Mouse (Mus musculus) intestine, embryonic 15.5 days (tissue): ENCODE results near the gene Cbfa2t3. TPM values are rescaled to one million over a fixed set of nuclear protein-coding genes. Genes with fewer than 3 reads are reported as not detected.
"Not testable (repeated sequence)": the region's sequence is repeated elsewhere in the genome, so short reads cannot be mapped to it uniquely, and the experiment has no call there.

Experiments used
- ATAC-seq: fragments of 200-750 bp; cut with Nextera tagmentation; 2 replicates; pipeline ENCODE4 v1.8.0; 2017; ENCODE audit warnings: moderate TSS enrichment, moderate library complexity
- H3K27ac ChIP-seq: fragments of 300-500 bp; sonication (generic); 2 replicates; pipeline ENCODE4 v1.5.1; 2015; ENCODE audit warnings: mild to moderate bottlenecking, inconsistent platforms
- H3K27me3 ChIP-seq: fragments of 300-500 bp; sonication (generic); replicated peaks from 2 replicates; pipeline ENCODE4 v1.6.1; 2015; ENCODE audit warnings: inconsistent platforms
- H3K36me3 ChIP-seq: fragments of 300-500 bp; sonication (generic); 2 replicates; pipeline ENCODE4 v1.6.1; 2015; ENCODE audit warnings: inconsistent platforms
- H3K4me1 ChIP-seq: fragments of 300-500 bp; sonication (generic); replicated peaks from 2 replicates; pipeline ENCODE4 v1.6.1; 2015; ENCODE audit warnings: inconsistent platforms
- H3K4me2 ChIP-seq: fragments of 300-500 bp; sonication (generic); replicated peaks from 2 replicates; pipeline ENCODE4 v1.6.1; 2015; ENCODE audit warnings: mild to moderate bottlenecking, inconsistent platforms
- H3K4me3 ChIP-seq: fragments of 300-500 bp; sonication (generic); replicated peaks from 2 replicates; pipeline ENCODE4 v1.5.1; 2015; ENCODE audit warnings: inconsistent platforms
- H3K9ac ChIP-seq: fragments of 300-500 bp; sonication (generic); 2 replicates; pipeline ENCODE4 v1.6.1; 2015; ENCODE audit warnings: inconsistent platforms
- H3K9me3 ChIP-seq: fragments of 300-500 bp; sonication (generic); 2 replicates; pipeline ENCODE4 v1.6.1; 2016; ENCODE audit warnings: inconsistent platforms
- WGBS: fragments of 180-500 bp; shearing (Covaris S2); methylation state at CpG from one replicate; pipeline ENCODE4 v1.1.7; 2015; 5-methylcytosine and 5-hydroxymethylcytosine counted together
- polyA plus RNA-seq: library from polyadenylated mRNA; unstranded; fragments of >200 nt; fragmentation: Nextera tagmentation; extraction: Ambion mirVana; gene quantifications from 2 replicates; pipeline ENCODE4 v1.2.1, GENCODE M21; 2015

Cbfa2t3 gene
- polyA plus RNA-seq, 1 experiment from 2014 or later: 4.6 TPM

DNA sequence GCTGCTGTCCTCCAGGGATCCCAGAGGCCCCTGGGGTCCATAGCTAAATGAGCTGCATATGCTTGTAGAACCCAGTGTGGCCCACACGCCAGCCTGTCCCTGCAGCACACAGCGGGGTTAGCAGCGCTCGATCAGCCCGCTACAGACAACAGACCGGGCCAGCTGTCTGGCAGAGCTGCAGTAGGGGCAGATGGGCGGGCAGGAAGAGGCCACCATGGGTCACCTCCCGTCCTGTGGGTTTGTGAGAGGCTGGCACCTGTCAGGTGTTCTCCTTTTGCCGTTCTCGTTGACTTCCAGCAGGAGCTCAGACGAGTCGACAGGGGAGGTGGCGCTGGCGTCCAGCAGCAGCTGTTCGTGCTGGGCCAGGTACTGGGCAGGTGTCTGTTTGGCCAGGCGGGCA lies 60.3 kb downstream of the Cbfa2t3 start:
- H3K36me3 ChIP-seq: no peaks in the 10 kb centered on the region
- H3K9me3 ChIP-seq: no peaks in the 10 kb centered on the region
- ATAC-seq: no peak
- no peak overlapping the region for H3K4me3 ChIP-seq
- no peaks in the 10 kb centered on the region for H3K27me3 ChIP-seq
- H3K4me1 ChIP-seq: peaks cover 57% of the 10 kb centered on the region
- H3K27ac ChIP-seq: peak overlapping the region; percentile 51; the same call in 1 of the 2 replicates
- 69% methylated on average over 16 of the region's 16 CpGs for WGBS
- H3K4me2 ChIP-seq: no peak overlapping the region
- no peak overlapping the region for H3K9ac ChIP-seq

- 79% methylated on average over 9 of the region's 9 CpGs for WGBS
- H3K27ac ChIP-seq: no peak overlapping the region
Observed at GRCm38 (mm10) chr8:122637230-122637629, 61.7 kb downstream of the Cbfa2t3 start.

GRCm38 (mm10) chr8:122636803-122637175 lies 62.1 kb downstream of the Cbfa2t3 start:
- H3K4me3 ChIP-seq: no peak overlapping the region
- H3K4me2 ChIP-seq: peak overlapping the region; percentile 20
- H3K36me3 ChIP-seq: no peaks in the 10 kb centered on the region
- H3K9ac ChIP-seq: no peak overlapping the region
- peak overlapping the region; percentile 55; the same call in 1 of the 2 replicates for H3K27ac ChIP-seq
- H3K4me1 ChIP-seq: peaks cover 52% of the 10 kb centered on the region
- H3K27me3 ChIP-seq: no peaks in the 10 kb centered on the region
- 31% methylated on average over 9 of the region's 9 CpGs for WGBS
- ATAC-seq: peak; percentile 5; the same call in 1 of the 2 replicates
- H3K9me3 ChIP-seq: no peaks in the 10 kb centered on the region

More at GRCm38 (mm10) chr8:122637230-122637629, 61.7 kb downstream of the Cbfa2t3 start:
- no peak for ATAC-seq
- Histone ChIP-seq H3K27me3 (no peaks in the 10 kb centered on the region), H3K36me3 (no peaks in the 10 kb centered on the region), H3K4me1 (peaks cover 56% of the 10 kb centered on the region), H3K4me2 (no peak overlapping the region), H3K9ac (no peak overlapping the region), H3K4me3 (no peak overlapping the region), H3K9me3 (no peaks in the 10 kb centered on the region)

DNA sequence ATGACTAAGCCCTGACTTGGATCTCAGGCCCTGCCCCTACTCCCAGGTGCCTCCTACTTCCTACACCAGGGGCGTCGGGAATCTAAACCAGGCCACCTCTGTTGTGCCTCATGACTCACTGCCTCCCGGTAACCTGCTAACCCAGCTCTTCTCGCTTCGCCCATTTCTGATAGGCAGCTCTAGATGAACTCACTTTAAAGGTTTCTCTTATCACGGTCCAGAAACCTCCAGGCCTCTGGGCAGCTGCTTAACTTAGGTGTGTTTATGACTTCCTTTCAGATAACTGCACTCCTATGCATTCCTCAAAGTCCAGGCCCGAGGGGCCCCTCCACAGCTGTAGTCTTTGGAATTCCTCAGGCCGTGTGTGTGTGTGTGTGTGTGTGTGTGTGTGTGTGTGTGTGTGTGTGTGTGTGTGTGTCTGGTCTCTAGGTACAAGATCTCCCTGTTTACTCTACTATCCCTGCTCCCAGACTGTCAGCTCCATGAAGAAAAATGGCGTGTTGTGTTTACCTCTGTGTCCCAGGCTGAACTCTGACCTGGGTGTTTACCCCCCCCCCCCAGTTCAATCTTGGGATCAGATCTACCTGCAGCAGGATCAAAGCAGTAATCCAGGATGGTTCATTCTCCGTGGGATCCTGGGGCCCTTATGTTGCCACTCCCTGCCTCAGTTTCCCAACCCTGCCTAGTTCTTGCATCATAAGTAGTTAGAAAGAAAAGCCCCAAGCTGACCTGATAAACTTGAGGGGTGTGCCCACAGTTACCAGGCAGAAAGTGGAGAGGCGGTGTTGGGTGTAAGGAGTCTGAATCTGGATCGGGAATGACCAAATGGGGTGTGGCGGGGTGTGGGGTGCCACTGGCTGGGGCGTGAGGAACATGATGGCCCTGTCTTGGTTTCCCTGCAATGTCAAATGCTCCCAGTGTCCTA lies 62.8 kb downstream of the Cbfa2t3 start:
- WGBS: 28% methylated on average over 14 of the region's 14 CpGs
- no peaks in the 10 kb centered on the region for H3K36me3 ChIP-seq
- H3K4me1 ChIP-seq: peaks cover 46% of the 10 kb centered on the region
- no peak overlapping the region for H3K4me3 ChIP-seq
- no peaks in the 10 kb centered on the region for H3K27me3 ChIP-seq
- H3K27ac ChIP-seq: peak overlapping the region; percentile 81
- ATAC-seq: peak; percentile 94
- peak overlapping the region; percentile 20 for H3K4me2 ChIP-seq
- H3K9me3 ChIP-seq: no peaks in the 10 kb centered on the region
- no peak overlapping the region for H3K9ac ChIP-seq

DNA sequence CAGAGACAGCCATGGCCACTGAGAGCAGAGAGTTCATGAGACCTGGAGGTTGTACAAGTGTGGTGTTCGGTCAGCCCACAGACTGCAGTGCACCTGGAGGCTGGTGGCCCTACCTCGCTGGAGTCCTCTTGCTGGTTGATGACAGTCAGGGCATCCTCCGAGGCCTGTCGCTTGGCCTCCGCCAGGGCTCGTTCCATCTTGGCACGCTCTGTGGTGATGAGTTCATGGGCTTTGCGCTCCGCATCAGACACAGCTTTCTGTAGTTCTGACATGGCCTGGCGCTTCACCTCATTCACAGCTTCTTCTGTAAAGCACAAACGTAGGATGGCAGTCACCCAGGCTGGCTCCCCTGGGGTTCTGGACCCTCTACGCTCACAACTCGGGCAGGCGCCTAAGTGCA lies 65.7 kb downstream of the Cbfa2t3 start:
- no peak overlapping the region for H3K27ac ChIP-seq
- H3K9me3 ChIP-seq: no peaks in the 10 kb centered on the region
- H3K27me3 ChIP-seq: no peaks in the 10 kb centered on the region
- H3K4me1 ChIP-seq: peaks cover 17% of the 10 kb centered on the region
- no peak overlapping the region for H3K4me3 ChIP-seq
- 95% methylated on average over 14 of the region's 14 CpGs for whole genome bisulfite sequencing
- no peak for ATAC-seq
- no peaks in the 10 kb centered on the region for H3K36me3 ChIP-seq
- no peak overlapping the region for H3K4me2 ChIP-seq
- H3K9ac ChIP-seq: no peak overlapping the region

GRCm38 (mm10) chr8:122632134-122632533 lies 66.8 kb downstream of the Cbfa2t3 start:
- H3K9ac ChIP-seq, H3K4me2 ChIP-seq, H3K36me3 ChIP-seq, H3K4me1 ChIP-seq, H3K27ac ChIP-seq, H3K4me3 ChIP-seq, H3K27me3 ChIP-seq, H3K9me3 ChIP-seq, ATAC-seq: not testable (repeated sequence)
- 76% methylated on average over 3 of the region's 3 CpGs for WGBS

DNA sequence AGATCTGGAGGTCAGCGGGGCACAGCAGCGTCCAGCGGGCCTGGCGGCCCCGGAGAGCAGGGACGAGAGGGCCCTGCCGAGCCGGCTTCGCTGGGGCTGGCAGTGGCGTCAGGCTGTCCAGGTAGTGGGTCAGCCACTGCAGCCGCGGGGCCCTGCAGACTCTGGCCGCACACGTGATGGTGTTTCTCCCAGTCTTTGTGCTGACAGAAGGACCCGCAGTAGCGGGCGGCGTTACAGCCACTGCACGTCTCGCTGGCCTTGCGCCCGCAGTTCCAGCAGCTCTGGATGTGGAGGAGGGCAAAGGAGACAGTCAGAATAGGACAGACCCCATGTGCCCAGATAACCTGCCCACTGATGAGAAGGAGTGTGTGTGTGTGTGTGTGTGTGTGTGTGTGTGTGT lies 68.2 kb downstream of the Cbfa2t3 start:
- H3K27ac ChIP-seq: no peak overlapping the region
- H3K4me2 ChIP-seq: no peak overlapping the region
- 56% methylated on average over 22 of the region's 22 CpGs for WGBS
- H3K36me3 ChIP-seq: no peaks in the 10 kb centered on the region
- 0 out of 2 replicates have a peak, but pooled peaks cover 3% of the 10 kb centered on the region for H3K4me1 ChIP-seq
- no peaks in the 10 kb centered on the region for H3K9me3 ChIP-seq
- no peak overlapping the region for H3K4me3 ChIP-seq
- H3K9ac ChIP-seq: no peak overlapping the region
- no peaks in the 10 kb centered on the region for H3K27me3 ChIP-seq
- ATAC-seq: no peak

DNA sequence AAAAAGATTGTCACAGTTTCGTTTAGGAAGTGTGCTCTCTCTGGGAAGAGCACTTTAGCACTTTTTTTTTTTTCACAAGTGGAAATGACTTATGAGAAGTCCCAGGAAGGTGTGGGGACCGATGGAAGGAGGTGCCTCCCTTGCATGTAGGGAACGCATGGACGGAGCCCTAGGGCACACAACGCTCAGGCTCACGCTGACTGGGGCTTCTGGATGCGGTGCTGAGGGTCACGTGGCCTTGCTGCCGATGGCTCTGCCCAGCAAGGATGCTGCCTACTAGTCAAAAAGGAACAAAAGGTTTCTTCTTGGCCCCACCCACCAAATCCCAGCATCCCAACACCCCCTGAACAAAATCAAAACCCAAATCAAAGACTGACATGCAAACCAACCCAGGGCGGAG lies 69.5 kb downstream of the Cbfa2t3 start:
- Histone ChIP-seq H3K4me1 (0 out of 2 replicates have a peak, but pooled peaks cover 5% of the 10 kb centered on the region), H3K9ac (no peak overlapping the region), H3K36me3 (no peaks in the 10 kb centered on the region), H3K9me3 (no peaks in the 10 kb centered on the region), H3K4me3 (no peak overlapping the region), H3K27ac (no peak overlapping the region), H3K4me2 (no peak overlapping the region), H3K27me3 (no peaks in the 10 kb centered on the region)
- no peak for ATAC-seq
- 52% methylated on average over 10 of the region's 10 CpGs for WGBS

DNA sequence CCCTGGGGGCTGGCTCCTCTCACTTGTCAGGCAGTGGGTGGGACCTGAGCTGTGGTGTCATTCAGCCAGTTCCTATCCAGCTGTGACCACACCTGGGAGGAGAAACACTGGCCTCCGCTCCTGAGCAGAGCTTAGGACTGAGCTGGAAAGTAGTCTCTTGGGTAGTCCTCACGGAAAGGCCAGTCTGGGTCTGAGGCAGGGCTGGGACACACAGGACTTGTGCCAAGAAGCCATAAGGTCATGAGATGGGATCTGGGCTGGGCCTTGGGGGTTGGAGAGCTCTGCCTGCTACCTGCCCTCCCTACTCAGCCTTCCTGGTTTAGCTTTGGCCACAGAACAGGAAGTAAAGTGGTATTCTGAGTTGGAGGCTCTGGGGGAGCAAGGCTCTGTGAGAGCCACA lies 72.0 kb downstream of the Cbfa2t3 start:
- Histone ChIP-seq H3K9me3 (no peaks in the 10 kb centered on the region), H3K36me3 (no peaks in the 10 kb centered on the region), H3K9ac (no peak overlapping the region), H3K27ac (no peak overlapping the region), H3K27me3 (no peaks in the 10 kb centered on the region), H3K4me3 (no peak overlapping the region), H3K4me2 (no peak overlapping the region), H3K4me1 (0 out of 2 replicates have a peak, but pooled peaks cover 14% of the 10 kb centered on the region)
- 89% methylated on average over 2 of the region's 2 CpGs for WGBS
- no peak for ATAC-seq

DNA sequence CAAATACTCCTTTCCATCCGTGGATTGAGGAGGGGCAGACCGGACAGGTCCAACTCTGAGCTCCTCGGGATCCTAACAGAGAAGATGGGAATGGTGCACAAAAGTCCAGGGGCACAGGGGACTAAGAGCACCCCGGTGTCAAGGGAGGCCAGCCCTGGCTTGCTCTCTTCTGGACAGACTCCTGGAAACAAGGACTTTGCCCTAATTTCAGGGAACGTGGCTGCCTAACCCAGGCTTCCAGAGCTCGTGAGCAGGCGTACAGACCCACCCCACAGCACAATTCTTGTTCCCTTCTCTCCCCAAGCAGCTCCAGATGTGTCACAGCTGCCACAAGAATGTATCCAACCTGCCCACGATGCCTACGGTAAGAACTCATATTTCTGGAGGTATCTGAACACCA lies 73.1 kb downstream of the Cbfa2t3 start:
- 68% methylated on average over 9 of the region's 9 CpGs for WGBS
- H3K9me3 ChIP-seq: no peaks in the 10 kb centered on the region
- no peaks in the 10 kb centered on the region for H3K27me3 ChIP-seq
- no peak overlapping the region for H3K27ac ChIP-seq
- H3K4me3 ChIP-seq: no peak overlapping the region
- no peak overlapping the region for H3K9ac ChIP-seq
- no peak overlapping the region for H3K4me2 ChIP-seq
- 0 out of 2 replicates have a peak, but pooled peaks cover 14% of the 10 kb centered on the region for H3K4me1 ChIP-seq
- ATAC-seq: no peak
- no peaks in the 10 kb centered on the region for H3K36me3 ChIP-seq

DNA sequence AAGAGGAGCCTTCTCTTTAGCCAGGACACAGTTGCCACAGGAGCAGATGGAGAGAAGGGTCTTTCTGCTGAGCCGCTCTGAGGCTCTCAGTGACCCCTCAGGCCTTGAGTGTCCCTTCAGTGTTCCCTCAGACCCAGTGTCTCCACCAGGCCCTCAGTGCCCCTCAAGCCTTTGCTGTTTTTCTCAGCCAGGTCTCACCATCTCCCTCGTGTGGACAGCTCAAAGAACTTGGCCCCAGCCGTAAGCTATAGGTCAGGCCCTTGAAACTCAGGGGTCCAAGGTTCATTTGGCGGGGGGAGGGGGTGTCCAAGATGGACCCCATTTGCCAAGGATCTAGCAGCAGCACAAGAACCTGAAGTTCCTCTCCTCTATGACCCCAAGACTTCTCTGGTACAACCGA lies 74.3 kb downstream of the Cbfa2t3 start:
- H3K27ac ChIP-seq: no peak overlapping the region
- no peak overlapping the region for H3K4me3 ChIP-seq
- 74% methylated on average over 5 of the region's 5 CpGs for WGBS
- no peak for ATAC-seq
- no peaks in the 10 kb centered on the region for H3K27me3 ChIP-seq
- H3K9ac ChIP-seq: no peak overlapping the region
- H3K4me2 ChIP-seq: no peak overlapping the region
- no peaks in the 10 kb centered on the region for H3K36me3 ChIP-seq
- 0 out of 2 replicates have a peak, but pooled peaks cover 14% of the 10 kb centered on the region for H3K4me1 ChIP-seq
- H3K9me3 ChIP-seq: no peaks in the 10 kb centered on the region

- H3K4me1 ChIP-seq: 0 out of 2 replicates have a peak, but pooled peaks cover 14% of the 10 kb centered on the region
- no peak for ATAC-seq
- no peaks in the 10 kb centered on the region for H3K27me3 ChIP-seq
- H3K4me2 ChIP-seq: no peak overlapping the region
- no peaks in the 10 kb centered on the region for H3K9me3 ChIP-seq
- WGBS: 89% methylated on average over 17 of the region's 17 CpGs
- no peak overlapping the region for H3K27ac ChIP-seq
- H3K36me3 ChIP-seq: no peaks in the 10 kb centered on the region
- H3K4me3 ChIP-seq: no peak overlapping the region
- H3K9ac ChIP-seq: no peak overlapping the region
Observed at GRCm38 (mm10) chr8:122623844-122624642, 74.9 kb downstream of the Cbfa2t3 start.
